In the genomic region with DNA sequence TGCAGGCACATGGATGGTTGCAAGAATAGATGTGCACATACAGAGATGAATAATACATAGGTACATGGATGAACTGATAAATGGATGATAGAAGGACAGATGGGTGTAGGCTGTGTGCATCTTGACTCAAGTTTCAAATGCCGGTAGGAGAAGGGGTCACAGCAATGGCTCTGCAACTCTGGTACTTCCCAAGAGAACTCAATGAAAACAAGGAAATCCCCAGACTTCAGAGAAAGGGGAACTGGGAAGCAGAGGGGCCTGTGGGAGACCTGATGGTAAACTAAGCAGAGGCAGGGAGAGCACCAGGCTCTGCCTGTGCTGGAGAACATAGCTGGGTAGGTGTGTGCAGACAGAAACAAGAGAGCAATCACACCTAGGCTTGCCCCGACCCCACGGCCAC, we compare ENCODE assay signal across 25 mouse cellular contexts.
"Had no signal": no experiment of that assay in that cellular context is flagged by ENCODE, and none has a peak within 500 bp of the region (broad histone marks: within the 10 kb centered on the region; RNA-seq: fewer than 3 reads in every experiment).

No protein-coding gene starts in this region.

- DNase-seq: gastrocnemius, adult 2 months; gastrocnemius, postnatal 10 days; gastrocnemius, postnatal 25 days; heart, adult 2 months; heart, postnatal 14 days; heart, postnatal 4 days; kidney, adult 18-20 months; kidney, adult 8-10 months; kidney, postnatal 10 days; kidney, postnatal 36 days; layer of hippocampus, adult 9-11 months; layer of hippocampus, postnatal 36 days; left cerebral cortex, postnatal 4 days had no signal

- ATAC-seq: hindbrain, embryonic 16.5 days; inflammation-experienced regulatory T-cells, adult 6 months; intestine, embryonic 15.5 days; intestine, postnatal 0 days; liver, embryonic 12.5 days had no signal

- H3K27ac ChIP-seq: gastrocnemius, adult 2 months; heart, adult 2 months; heart, embryonic 13.5 days; heart, embryonic 15.5 days; hindbrain, embryonic 10.5 days; hindbrain, embryonic 12.5 days; hindbrain, embryonic 14.5 days; intestine, embryonic 15.5 days; limb, embryonic 13.5 days; limb, embryonic 15.5 days; liver, embryonic 12.5 days had no signal

- H3K4me3 ChIP-seq: gastrocnemius, adult 2 months; heart, adult 2 months; heart, embryonic 13.5 days; heart, embryonic 15.5 days; hindbrain, embryonic 10.5 days; hindbrain, embryonic 12.5 days; intestine, embryonic 15.5 days; limb, embryonic 13.5 days; limb, embryonic 15.5 days; liver, embryonic 12.5 days had no signal

- H3K4me1 ChIP-seq: heart, embryonic 13.5 days; heart, embryonic 15.5 days; hindbrain, embryonic 12.5 days; intestine, embryonic 15.5 days; limb, embryonic 15.5 days had no signal
